Comparison of ENCODE assay signal across 16 mouse cellular contexts in genomic region chr7:58247261-58247660, GRCm38 (mm10).
DNase-seq lines count a peak whose midpoint lies in the region; ATAC-seq lines count a peak whose summit lies in the region.
"Had no signal": no experiment of that assay in that cellular context is flagged by ENCODE, and none has a peak within 500 bp of the region (broad histone marks: within the 10 kb centered on the region; RNA-seq: fewer than 3 reads in every experiment).

No protein-coding gene starts in this region.

- no peaks in the 10 kb centered on the region for H3K9me3 ChIP-seq in forebrain, embryonic 14.5 days (replicated peaks; ENCODE audit: control insufficient read depth, low read length)
- no peaks in the 10 kb centered on the region for H3K9me3 ChIP-seq in forebrain, embryonic 10.5 days
- H3K9me3 ChIP-seq in midbrain, embryonic 13.5 days = no peaks in the 10 kb centered on the region
- H3K9me3 ChIP-seq: heart, embryonic 13.5 days; hindbrain, embryonic 15.5 days; limb, embryonic 13.5 days; lung, embryonic 15.5 days; midbrain, embryonic 12.5 days; neural tube, embryonic 15.5 days had no signal

- no peak overlapping the region for H3K9ac ChIP-seq in forebrain, embryonic 14.5 days (ENCODE audit: low read length)
- no peak overlapping the region for H3K9ac ChIP-seq in midbrain, embryonic 13.5 days (replicated peaks)
- H3K9ac ChIP-seq: heart, embryonic 13.5 days; hindbrain, embryonic 15.5 days; limb, embryonic 13.5 days; lung, embryonic 15.5 days; midbrain, embryonic 12.5 days; neural tube, embryonic 15.5 days had no signal

- no peak for ATAC-seq in forebrain, embryonic 14.5 days
- no peak for ATAC-seq in midbrain, embryonic 13.5 days

- H3K27ac ChIP-seq in forebrain, embryonic 14.5 days (ENCODE audit: low read depth, low read length) = no peak overlapping the region
- no peak overlapping the region for H3K27ac ChIP-seq in forebrain, embryonic 10.5 days
- H3K27ac ChIP-seq in midbrain, embryonic 13.5 days = no peak overlapping the region
- H3K27ac ChIP-seq: heart, embryonic 13.5 days; hindbrain, embryonic 15.5 days; limb, embryonic 13.5 days; lung, embryonic 15.5 days; midbrain, embryonic 12.5 days; neural tube, embryonic 15.5 days had no signal

- H3K4me2 ChIP-seq in forebrain, embryonic 14.5 days (ENCODE audit: low read length) = no peak overlapping the region
- H3K4me2 ChIP-seq in midbrain, embryonic 13.5 days (replicated peaks) = no peak overlapping the region
- H3K4me2 ChIP-seq: heart, embryonic 13.5 days; hindbrain, embryonic 15.5 days; limb, embryonic 13.5 days; lung, embryonic 15.5 days; midbrain, embryonic 12.5 days; neural tube, embryonic 15.5 days had no signal

- no peak overlapping the region for H3K4me3 ChIP-seq in forebrain, embryonic 14.5 days (ENCODE audit: low read depth, low read length)
- no peak overlapping the region for H3K4me3 ChIP-seq in forebrain, embryonic 10.5 days
- no peak overlapping the region for H3K4me3 ChIP-seq in midbrain, embryonic 13.5 days (replicated peaks)
- H3K4me3 ChIP-seq: heart, embryonic 13.5 days; hindbrain, embryonic 15.5 days; limb, embryonic 13.5 days; lung, embryonic 15.5 days; midbrain, embryonic 12.5 days; neural tube, embryonic 15.5 days had no signal

- no peaks in the 10 kb centered on the region for H3K36me3 ChIP-seq in forebrain, embryonic 14.5 days (ENCODE audit: control insufficient read depth, insufficient read depth, low read length)
- no peaks in the 10 kb centered on the region for H3K36me3 ChIP-seq in forebrain, embryonic 10.5 days (replicated peaks)
- no peaks in the 10 kb centered on the region for H3K36me3 ChIP-seq in midbrain, embryonic 13.5 days
- H3K36me3 ChIP-seq: heart, embryonic 13.5 days; hindbrain, embryonic 15.5 days; limb, embryonic 13.5 days; lung, embryonic 15.5 days; midbrain, embryonic 12.5 days; neural tube, embryonic 15.5 days had no signal

- H3K4me1 ChIP-seq in forebrain, embryonic 14.5 days (ENCODE audit: control insufficient read depth, insufficient read depth, low read length) = no peaks in the 10 kb centered on the region
- H3K4me1 ChIP-seq in forebrain, embryonic 10.5 days = no peaks in the 10 kb centered on the region
- no peaks in the 10 kb centered on the region for H3K4me1 ChIP-seq in midbrain, embryonic 13.5 days (replicated peaks)
- H3K4me1 ChIP-seq: heart, embryonic 13.5 days; hindbrain, embryonic 15.5 days; limb, embryonic 13.5 days; lung, embryonic 15.5 days; midbrain, embryonic 12.5 days; neural tube, embryonic 15.5 days had no signal

- no peaks in the 10 kb centered on the region for H3K27me3 ChIP-seq in forebrain, embryonic 14.5 days (replicated peaks; ENCODE audit: control insufficient read depth, insufficient read depth, low read length)
- H3K27me3 ChIP-seq in forebrain, embryonic 10.5 days (ENCODE audit: poor library complexity, severe bottlenecking) = no peaks in the 10 kb centered on the region
- no peaks in the 10 kb centered on the region for H3K27me3 ChIP-seq in midbrain, embryonic 13.5 days
- H3K27me3 ChIP-seq: heart, embryonic 13.5 days; hindbrain, embryonic 15.5 days; limb, embryonic 13.5 days; lung, embryonic 15.5 days; midbrain, embryonic 12.5 days; neural tube, embryonic 15.5 days had no signal

- DNase-seq in forebrain, embryonic 14.5 days (ENCODE audit: low spot score) = peak; percentile 11
- DNase-seq in forebrain, embryonic 10.5 days (ENCODE audit: extremely low spot score, low spot score) = no peak
- peak; percentile 7 to 11 for DNase-seq in frontal cortex, postnatal 25 days (ENCODE audit: low spot score in 2 of 2)
- DNase-seq in left cerebral cortex, adult 18-20 months (ENCODE audit: low spot score in 2 of 2) = peak; percentile 63 to 79
- peak; percentile 41 for DNase-seq in right cerebral cortex, postnatal 14 days
- DNase-seq in testis, postnatal 14 days (ENCODE audit: low spot score) = no peak
- no peak for DNase-seq in neural tube, embryonic 10.5 days (ENCODE audit: extremely low spot score, low spot score)
- DNase-seq: cerebellum, postnatal 25 days; gastrocnemius, postnatal 10 days had no signal

- WGBS in forebrain, embryonic 14.5 days = 58% methylated on average over 3 of the region's 3 CpGs
- 75% methylated on average over 3 of the region's 3 CpGs for WGBS in forebrain, embryonic 10.5 days
- 70% methylated on average over 3 of the region's 3 CpGs for WGBS in midbrain, embryonic 13.5 days

Comparison
In these comparisons a context has a peak if more than half of its experiments do, and no peak if none do; other contexts are left out.
1. DNase-seq: peak in forebrain, embryonic 14.5 days (single experiment), frontal cortex, postnatal 25 days (2 of 2), left cerebral cortex, adult 18-20 months (2 of 2) and right cerebral cortex, postnatal 14 days (single experiment); none in forebrain, embryonic 10.5 days (single experiment), testis, postnatal 14 days (single experiment) and neural tube, embryonic 10.5 days (single experiment).